Mouse (Mus musculus) liver, embryonic 14.5 days (tissue): ENCODE data around the gene Rassf6.

Experiments used
- CTCF ChIP-seq: IDR thresholded peaks from 2 replicates; pipeline ENCODE4 v1.5.1; 2016; ENCODE audit warnings: antibody characterized with exemption, low read depth, control low read depth
- EP300 ChIP-seq: IDR thresholded peaks from 2 replicates; pipeline ENCODE4 v1.6.1; 2016; ENCODE audit warnings: antibody characterized with exemption, low read depth

- TF ChIP-seq CTCF (no peak), EP300 (no peak)
Measured at GRCm38 (mm10) chr5:90579556-90579955, 60.9 kb downstream of the Rassf6 start.
